Mouse (Mus musculus) ES-Bruce4 (cell line): ENCODE data around the gene Slc6a20a.

Experiments
- CTCF ChIP-seq: IDR thresholded peaks from one replicate; pipeline ENCODE4 v1.8.1; 2011; ENCODE audit warnings: low read depth, low read length
- EP300 ChIP-seq: IDR thresholded peaks from 2 replicates; pipeline ENCODE4 v1.6.1; 2011; ENCODE audit warnings: low read depth, low read length; ENCODE audit not compliant: insufficient read depth
- POLR2A ChIP-seq: IDR thresholded peaks from one replicate; pipeline ENCODE4 v1.8.1; 2011; ENCODE audit warnings: low read length; ENCODE audit not compliant: insufficient read depth

DNA sequence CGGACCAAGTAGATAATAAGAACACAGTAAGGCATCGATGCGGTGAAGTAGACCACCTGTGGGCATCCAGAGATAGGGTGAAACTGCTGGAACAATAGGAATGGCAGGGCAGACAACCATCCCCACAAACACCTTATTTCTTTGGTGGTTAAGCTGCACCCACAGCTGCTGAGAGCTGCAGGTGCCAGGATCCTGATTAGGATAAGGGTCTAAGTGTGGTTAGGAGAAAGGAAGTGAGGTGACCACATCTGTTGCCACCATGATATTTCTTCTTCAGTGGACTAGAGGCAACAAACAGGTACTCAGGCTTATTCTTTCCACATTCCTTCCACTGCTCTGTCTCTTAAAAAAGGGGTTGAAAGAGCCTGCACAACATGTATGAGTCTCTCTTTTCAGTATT lies 21.2 kb downstream of the Slc6a20a start:
- TF ChIP-seq EP300 (no peak), CTCF (no peak), POLR2A (no peak)
